Mouse (Mus musculus) CH12.LX (cell line): Measurements from ENCODE around the gene Spic. TPM values are rescaled to one million over a fixed set of nuclear protein-coding genes. Genes with fewer than 3 reads are reported as not detected.

Experiments used
- DNase-seq: peaks from one replicate; pipeline ENCODE4 v3.0.0-alpha.2; 2013; ENCODE audit errors: extremely low read depth
- H3K27ac ChIP-seq: 2 replicates; pipeline ENCODE4 v1.5.1; 2012; ENCODE audit warnings: low read depth, mild to moderate bottlenecking, control low read depth, moderate library complexity; ENCODE audit not compliant: insufficient read depth
- H3K27me3 ChIP-seq: replicated peaks from 2 replicates; pipeline ENCODE3; 2012; ENCODE audit warnings: inconsistent platforms
- H3K36me3 ChIP-seq, 2 experiments: replicated peaks in 1 of 2; 2 replicates each; pipeline versions ENCODE3 to v1.6.1; 2012; ENCODE audit warnings: inconsistent platforms in 1 of 2, low read length in 1 of 2, mild to moderate bottlenecking in 1 of 2, mixed read lengths in 1 of 2, moderate library complexity in 1 of 2; ENCODE audit not compliant: control insufficient read depth in 1 of 2, insufficient read depth in 1 of 2
- H3K4me1 ChIP-seq, 2 experiments: 2 replicates each; pipeline ENCODE4 v1.6.1; 2012; ENCODE audit warnings: inconsistent platforms in 1 of 2, moderate library complexity in 1 of 2; ENCODE audit not compliant: insufficient read depth in 2 of 2, control insufficient read depth in 1 of 2
- H3K4me2 ChIP-seq: 2 replicates; pipeline ENCODE4 v1.6.1; 2012; ENCODE audit warnings: low read depth, mild to moderate bottlenecking, control low read depth; ENCODE audit not compliant: poor library complexity, insufficient read depth, severe bottlenecking
- H3K4me3 ChIP-seq, 3 experiments: fragments of 150-350 bp in 1 of 3; sonication (generic) in 1 of 3; replicated peaks in 1 of 3; 2 replicates each; pipeline versions ENCODE3 to v1.5.1; 2011 to 2012; ENCODE audit warnings: low read depth in 2 of 3, low read length in 2 of 3, mild to moderate bottlenecking in 2 of 3, moderate library complexity in 2 of 3, control low read depth in 1 of 3, improper control_type of control experiment in 1 of 3, inconsistent platforms in 1 of 3, mixed read lengths in 1 of 3; ENCODE audit not compliant: poor library complexity in 1 of 3
- H3K79me2 ChIP-seq: replicated peaks from 2 replicates; pipeline ENCODE4 v1.6.1; 2012; ENCODE audit warnings: mild to moderate bottlenecking, moderate library complexity; ENCODE audit not compliant: control insufficient read depth, poor library complexity, insufficient read depth, severe bottlenecking; ENCODE audit errors: extremely low read depth
- H3K9ac ChIP-seq: 2 replicates; pipeline ENCODE4 v1.6.1; 2012; ENCODE audit warnings: low read depth, mild to moderate bottlenecking, control low read depth, moderate library complexity; ENCODE audit not compliant: insufficient read depth
- H3K9me3 ChIP-seq: replicated peaks from 2 replicates; pipeline ENCODE3; 2012; ENCODE audit warnings: low read length, inconsistent platforms, mixed read lengths
- CTCF ChIP-seq, 2 experiments: IDR thresholded peaks in 1 of 2; conservative IDR thresholded peaks in 1 of 2; 2 replicates each; pipeline ENCODE4 v1.5.1; 2011 to 2012; ENCODE audit warnings: low read depth in 2 of 2, low read length in 2 of 2, improper control_type of control experiment in 1 of 2, inconsistent platforms in 1 of 2, mild to moderate bottlenecking in 1 of 2, moderate library complexity in 1 of 2
- E2F4 ChIP-seq: IDR thresholded peaks from 2 replicates; pipeline ENCODE4 v1.6.1; 2011; ENCODE audit warnings: low read depth, low read length, improper control_type of control experiment; ENCODE audit not compliant: insufficient replicate concordance
- EP300 ChIP-seq: IDR thresholded peaks from 2 replicates; pipeline ENCODE4 v1.6.1; 2011; ENCODE audit warnings: low read length, improper control_type of control experiment
- ETS1 ChIP-seq: conservative IDR thresholded peaks from 2 replicates; pipeline ENCODE4 v1.6.1; 2012; ENCODE audit warnings: low read depth, mild to moderate bottlenecking, inconsistent platforms, low read length, improper control_type of control experiment, moderate library complexity
- IRF4 ChIP-seq: IDR thresholded peaks from 2 replicates; pipeline ENCODE4 v1.6.1; 2014; ENCODE audit warnings: low read depth, mild to moderate bottlenecking, inconsistent platforms, low read length, improper control_type of control experiment
- JUND ChIP-seq: conservative IDR thresholded peaks from 2 replicates; pipeline ENCODE4 v1.6.1; 2011; ENCODE audit warnings: low read depth, low read length, improper control_type of control experiment
- KAT2A ChIP-seq: IDR thresholded peaks from 2 replicates; pipeline ENCODE4 v1.6.1; 2012; ENCODE audit warnings: low read length, improper control_type of control experiment, inconsistent platforms; ENCODE audit not compliant: insufficient replicate concordance
- MXI1 ChIP-seq: IDR thresholded peaks from 2 replicates; pipeline ENCODE4 v1.6.1; 2011; ENCODE audit warnings: mild to moderate bottlenecking, low read depth, low read length, improper control_type of control experiment
- MYC ChIP-seq: IDR thresholded peaks from 2 replicates; pipeline ENCODE4 v1.6.1; 2011; ENCODE audit warnings: low read depth, mild to moderate bottlenecking, improper control_type of control experiment, low read length
- POLR2A ChIP-seq: IDR thresholded peaks from 2 replicates; pipeline ENCODE4 v1.6.1; 2011; ENCODE audit warnings: low read depth, mild to moderate bottlenecking, improper control_type of control experiment, low read length
- POLR2AphosphoS2 ChIP-seq: IDR thresholded peaks from 2 replicates; pipeline ENCODE4 v1.6.1; 2011; ENCODE audit warnings: low read depth, low read length, improper control_type of control experiment
- RAD21 ChIP-seq: IDR thresholded peaks from 2 replicates; pipeline ENCODE4 v1.6.1; 2011; ENCODE audit warnings: low read depth, mild to moderate bottlenecking, low read length, improper control_type of control experiment, moderate library complexity
- SIN3A ChIP-seq: IDR thresholded peaks from 2 replicates; pipeline ENCODE4 v1.6.1; 2012; ENCODE audit warnings: low read length, improper control_type of control experiment, inconsistent platforms
- TCF12 ChIP-seq: IDR thresholded peaks from 2 replicates; pipeline ENCODE4 v1.6.1; 2014; ENCODE audit warnings: low read depth, mild to moderate bottlenecking, inconsistent platforms, low read length, improper control_type of control experiment
- UBTF ChIP-seq: IDR thresholded peaks from 2 replicates; pipeline ENCODE4 v1.6.1; 2012; ENCODE audit warnings: low read depth, mild to moderate bottlenecking, inconsistent platforms, low read length, improper control_type of control experiment, moderate library complexity
- ZC3H11A ChIP-seq: IDR thresholded peaks from 2 replicates; pipeline ENCODE4 v1.6.1; 2012; ENCODE audit warnings: low read depth, mild to moderate bottlenecking, inconsistent platforms, low read length, improper control_type of control experiment
- ZKSCAN1 ChIP-seq: IDR thresholded peaks from 2 replicates; pipeline ENCODE4 v1.6.1; 2012; ENCODE audit warnings: low read depth, inconsistent platforms, low read length, improper control_type of control experiment, borderline replicate concordance
- ZMIZ1 ChIP-seq: IDR thresholded peaks from 2 replicates; pipeline ENCODE4 v1.6.1; 2012; ENCODE audit warnings: low read depth, mild to moderate bottlenecking, inconsistent platforms, low read length, improper control_type of control experiment
- dilution Hi-C: fragments of 300-500 bp; cut with MboI; formaldehyde crosslinking; loops from 2 replicates; pipeline ENCODE4 v1.14.3; 2020; ENCODE audit warnings: low sequenced_read_pairs; ENCODE audit not compliant: extremely low pct_unique_long_range_greater_than_20kb, extremely low pct_ligation_motif_present
- in situ Hi-C: fragments of 300-500 bp; cut with MboI; formaldehyde crosslinking; loops from 3 replicates; pipeline ENCODE4 v1.14.3; 2019; ENCODE audit warnings: low sequenced_read_pairs, low pct_ligation_motif_present, low pct_unique_long_range_greater_than_20kb, mixed read lengths
- polyA plus RNA-seq: library from polyadenylated mRNA; unstranded; fragments of >175 nt; gene quantifications from 2 replicates; pipeline ENCODE4 v1.2.1, GENCODE M21; 2012; ENCODE audit warnings: low read depth; ENCODE audit not compliant: insufficient read length
- total RNA-seq, 2 experiments: library from RNA; depleted of rRNA; stranded (reverse); fragments of 300-350 nt in 1 of 2; fragments of >200 nt in 1 of 2; gene quantifications; 2 replicates each; pipeline ENCODE4 v1.2.3; 2012 to 2014

Gene Spic
- total and polyA plus RNA-seq, 3 experiments, result 0.13 to 1.3 (median 1.2) TPM

DNA sequence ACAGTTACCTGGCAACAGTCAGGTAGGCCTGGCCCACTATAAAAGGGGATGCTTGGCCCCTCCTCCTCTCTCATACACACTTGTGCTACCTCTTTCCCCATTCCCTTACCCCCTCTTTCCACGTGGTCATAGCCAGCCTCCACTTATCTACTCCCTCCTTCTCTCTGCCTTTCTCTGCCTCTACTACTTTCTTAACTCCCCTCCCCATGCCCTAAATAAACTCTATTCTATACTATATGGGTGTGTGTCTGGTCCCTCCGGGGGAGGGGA lies 32.9 kb upstream of the Spic start:
- H3K27me3 ChIP-seq, result no peaks in the 10 kb centered on the region
- H3K9me3 ChIP-seq, result no peaks in the 10 kb centered on the region
- peaks cover 2 to 16% of the 10 kb centered on the region in 2 experiments; a peak in 3 of 4 replicates for H3K4me1 ChIP-seq
- no peaks in the 10 kb centered on the region for H3K36me3 ChIP-seq
- H3K4me3 ChIP-seq, result no peak overlapping the region
- in situ Hi-C loops, result no loop called here
- no peak overlapping the region for H3K4me2 ChIP-seq
- no peak for DNase-seq
- H3K79me2 ChIP-seq, result no peaks in the 10 kb centered on the region
- H3K27ac ChIP-seq, result no peak overlapping the region
- no peak overlapping the region for H3K9ac ChIP-seq
- dilution Hi-C loops, result no loop called here
- TF ChIP-seq SIN3A (no peak), JUND (no peak), E2F4 (no peak), TCF12 (no peak), POLR2AphosphoS2 (no peak), MXI1 (no peak), ZC3H11A (no peak), CTCF (conservative IDR thresholded peaks at IDR 0.05 in 1 of 2, IDR thresholded peaks at IDR 0.05 in 1 of 2; ENCODE audit: low read depth in 2 of 2, low read length in 2 of 2) (no peak), IRF4 (no peak), ETS1 (no peak), KAT2A (no peak), ZKSCAN1 (no peak), MYC (no peak), EP300 (no peak), ZMIZ1 (no peak), POLR2A (no peak), UBTF (no peak), RAD21 (no peak)

DNA sequence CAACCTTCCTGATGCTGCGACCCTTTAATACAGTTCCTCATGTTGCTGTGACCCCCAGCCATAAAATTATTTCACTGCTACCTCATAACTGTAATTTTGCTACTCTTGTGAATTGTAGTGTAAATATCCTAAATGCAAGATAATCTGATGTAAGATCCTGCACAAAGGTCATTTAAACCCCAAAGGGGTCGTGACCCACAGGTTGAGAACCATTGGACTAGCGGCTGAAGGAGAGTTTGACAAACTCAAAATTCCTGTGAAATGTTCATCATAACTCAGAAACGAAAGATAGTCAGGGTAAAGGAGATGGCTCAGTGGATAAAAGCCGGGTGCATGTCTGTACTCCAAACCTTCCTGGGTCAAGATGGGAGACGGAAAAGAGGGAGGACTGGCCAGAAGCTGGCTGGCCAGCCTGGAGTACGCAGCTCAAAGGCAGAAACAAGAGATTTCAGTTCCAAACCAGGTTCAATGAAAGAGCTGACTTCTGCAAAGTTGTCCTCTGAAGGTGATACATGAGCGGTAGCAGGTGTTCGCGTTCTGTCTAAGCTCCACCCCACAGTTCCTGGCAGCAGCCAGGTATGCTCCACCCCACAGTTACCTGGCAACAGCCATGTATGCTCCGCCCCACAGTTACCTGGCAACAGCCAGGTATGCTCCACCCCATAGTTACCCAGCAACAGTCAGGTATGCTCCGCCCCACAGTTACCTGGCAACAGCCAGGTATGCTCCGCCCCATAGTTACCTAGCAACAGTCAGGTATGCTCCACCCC lies 32.4 kb upstream of the Spic start:
- no peak overlapping the region for H3K9ac ChIP-seq
- in situ Hi-C loops (no loop called here), dilution Hi-C loops (no loop called here)
- no peak overlapping the region for H3K27ac ChIP-seq
- H3K27me3 ChIP-seq, result no peaks in the 10 kb centered on the region
- no peak overlapping the region for H3K4me3 ChIP-seq
- no peak for DNase-seq
- H3K36me3 ChIP-seq, result no peaks in the 10 kb centered on the region
- H3K79me2 ChIP-seq, result no peaks in the 10 kb centered on the region
- no peak overlapping the region for H3K4me2 ChIP-seq
- H3K4me1 ChIP-seq, result peaks cover 3 to 21% of the 10 kb centered on the region in 2 experiments; a peak in 3 of 4 replicates
- no peaks in the 10 kb centered on the region for H3K9me3 ChIP-seq
- no peak for TF ChIP-seq E2F4
